Mouse (Mus musculus): ENCODE measurements around the gene Zbtb12. TPM values are rescaled to one million over a fixed set of nuclear protein-coding genes. Genes with fewer than 3 reads are reported as not detected.

Zbtb12 gene
- total RNA-seq, 2 experiments from 2014 or later: 6.5 to 8.6 TPM

- DNase-seq (ENCODE audit: low spot score in 2 of 2): peak; percentile 95 to 97
- intact Hi-C loops (cut with DNase I): no loop called here
These were observed 51.9 kb downstream of the Zbtb12 start, which contains the start of gene Neu1 for GRCm38 (mm10) chr17:34931061-34931734. Gene Neu1, plus strand, starts transcription at chr17:34931253.

GRCm38 (mm10) chr17:34931735-34932098 is 52.4 kb downstream of the Zbtb12 start:
- intact Hi-C loops (cut with DNase I): no loop called here
- DNase-seq (ENCODE audit: low spot score in 2 of 2): peak; percentile 43 to 60

- intact Hi-C loops (cut with DNase I): no loop called here
- no peak for DNase-seq (ENCODE audit: low spot score in 2 of 2)
These were observed 53.0 kb downstream of the Zbtb12 start for GRCm38 (mm10) chr17:34932287-34932686.

- intact Hi-C loops (cut with DNase I): no loop called here
- no peak for DNase-seq (ENCODE audit: low spot score in 2 of 2)
These were observed 54.7 kb downstream of the Zbtb12 start for GRCm38 (mm10) chr17:34934031-34934430.

GRCm38 (mm10) chr17:34934830-34935229 is 55.5 kb downstream of the Zbtb12 start:
- intact Hi-C loops (cut with DNase I): no loop called here

DNA sequence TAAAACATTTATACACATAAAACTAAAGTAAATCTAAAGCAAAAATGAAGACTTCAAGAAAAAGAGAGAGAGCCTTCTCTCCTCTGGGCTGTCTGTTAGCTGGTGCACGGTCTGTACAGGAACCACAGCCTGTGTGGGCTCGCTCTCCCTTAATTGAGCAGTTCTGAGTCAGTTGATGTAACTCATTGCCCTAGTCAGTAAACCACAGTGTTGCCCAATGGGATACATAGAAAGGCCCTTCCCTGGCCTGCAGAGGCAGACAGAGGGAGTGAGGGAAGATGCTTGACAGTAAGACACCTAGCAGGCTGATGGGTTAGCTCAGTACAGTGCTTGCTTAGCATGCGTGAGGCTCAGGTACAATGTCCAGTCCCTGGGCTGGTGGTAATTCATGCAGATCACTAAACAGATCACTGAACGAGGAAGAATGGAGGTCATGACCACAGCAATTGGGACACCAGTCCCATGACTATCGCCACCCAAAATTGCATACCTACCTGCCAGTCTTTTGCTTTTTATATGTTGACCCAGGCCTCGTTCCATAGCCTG is 58.8 kb downstream of the Zbtb12 start:
- no peak for DNase-seq (ENCODE audit: low spot score in 2 of 2)
- intact Hi-C loops (cut with DNase I): no loop called here

More at GRCm38 (mm10) chr17:34934830-34935229, 55.5 kb downstream of the Zbtb12 start:
- no peak for DNase-seq (ENCODE audit: low spot score in 2 of 2)

DNA sequence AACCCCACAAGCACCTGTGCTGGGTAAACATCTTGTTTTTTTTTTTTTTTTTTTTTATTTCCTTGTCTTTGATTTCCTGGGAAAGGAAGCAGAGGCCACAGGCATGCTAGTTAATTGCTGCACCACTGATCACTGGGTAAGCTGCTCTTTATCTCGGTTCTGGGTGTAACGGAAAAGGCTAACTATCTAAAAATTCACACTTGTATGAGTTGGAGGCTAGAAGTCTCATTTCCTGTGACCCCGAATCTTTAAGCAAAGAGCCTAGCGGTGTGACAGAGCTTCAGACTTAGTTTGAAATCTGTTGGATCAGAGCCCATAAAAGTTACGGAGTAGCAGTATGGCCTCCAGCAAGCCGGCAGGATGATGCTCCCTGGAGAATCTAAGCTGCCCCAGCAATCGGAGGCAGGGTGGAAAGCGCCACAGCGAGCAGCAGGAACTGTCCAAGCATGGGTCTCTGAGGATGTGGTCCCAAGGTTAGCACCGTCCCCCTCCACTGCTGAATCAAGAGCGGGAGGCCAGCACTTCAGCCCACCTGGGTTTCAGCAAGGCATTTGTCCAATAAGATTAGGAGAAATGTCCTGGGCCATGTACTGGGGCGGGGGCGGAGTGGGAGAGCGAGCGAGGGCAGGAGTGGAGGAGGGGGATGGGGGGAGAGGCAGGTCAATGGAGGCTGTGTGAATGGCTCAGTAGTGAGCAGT is 62.2 kb downstream of the Zbtb12 start:
- intact Hi-C loops (cut with DNase I): no loop called here

GRCm38 (mm10) chr17:34943128-34943815 is 64.0 kb downstream of the Zbtb12 start:
- intact Hi-C loops (cut with DNase I): no loop called here
- no peak for DNase-seq (ENCODE audit: low spot score in 2 of 2)

More for the DNA sequence above, 62.2 kb downstream of the Zbtb12 start:
- no peak for DNase-seq (ENCODE audit: low spot score in 2 of 2)

DNA sequence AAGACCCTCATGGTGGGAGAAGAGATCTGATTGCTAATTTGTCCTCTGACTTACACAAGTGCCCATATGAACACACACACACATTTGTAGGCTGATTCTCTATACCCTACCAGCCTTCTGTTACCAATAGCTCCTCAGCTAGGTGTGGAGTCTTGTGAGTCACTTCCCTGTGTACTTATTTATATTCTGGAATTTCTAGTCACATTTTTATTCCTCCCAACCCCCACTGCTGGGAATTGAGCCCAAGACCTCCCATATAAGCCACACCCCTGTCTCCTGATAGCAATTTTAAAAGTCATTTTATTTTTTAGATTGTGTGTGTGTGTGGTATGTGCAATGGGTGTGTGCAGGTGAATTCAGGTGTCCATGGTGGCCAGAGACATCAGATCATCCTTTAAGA is 65.1 kb downstream of the Zbtb12 start:
- intact Hi-C loops (cut with DNase I): no loop called here

More for the DNA sequence above, 65.1 kb downstream of the Zbtb12 start:
- DNase-seq (ENCODE audit: low spot score in 2 of 2): no peak

Small RNAs within 50 kb of the gene (microRNA-seq; reads per million reads assigned to microRNA genes)
- 1.0 reads per million for gene Mir6970
- gene Mir6971: 4.6 reads per million, percentile 14 among the genes with 10 or more reads in this experiment
- not detected for gene Mir6972

Other genes with a start within 250 kb of the Zbtb12 start
- 100 to 1,000 TPM; 148 to 168 TPM for gene Prrt1, start 249.9 kb upstream of the Zbtb12 start, total RNA-seq (2021)
- gene Fkbpl, start 234.7 kb upstream of the Zbtb12 start, total RNA-seq (2021): 10 to 100 TPM; 12.3 to 14.1 TPM
- gene Atf6b, start 232.3 kb upstream of the Zbtb12 start, total RNA-seq (2021): 10 to 100 TPM; 63.9 to 66.4 TPM
- 1 to 10 TPM; 1.5 to 2.0 TPM for gene Tnxb, start 208.9 kb upstream of the Zbtb12 start, total RNA-seq (2021)
- gene C4b, start 135.6 kb upstream of the Zbtb12 start, total RNA-seq (2021): 10 to 100 TPM in 1 of 2 experiments, 1 to 10 TPM in 1; 8.3 to 11.4 TPM
- gene Cyp21a1, start 74.9 kb upstream of the Zbtb12 start, total RNA-seq (2021): not detected
- gene Stk19, start 42.5 kb upstream of the Zbtb12 start, total RNA-seq (2021): 10 to 100 TPM; 50.2 to 58.6 TPM
- 10 to 100 TPM; 39.4 to 45.4 TPM for gene Dxo, start 42.5 kb upstream of the Zbtb12 start, total RNA-seq (2021)
- 10 to 100 TPM; 58.5 to 72.2 TPM for gene Skiv2l, start 29.3 kb upstream of the Zbtb12 start, total RNA-seq (2021)
- gene Nelfe, start 29.1 kb upstream of the Zbtb12 start, total RNA-seq (2021): 10 to 100 TPM; 35.5 to 36.6 TPM
- gene Cfb, start 17.0 kb upstream of the Zbtb12 start, total RNA-seq (2021): under 1 TPM in 1 of 2 experiments, not detected in 1; 0.63 TPM
- gene Gm20547, start 2.6 kb downstream of the Zbtb12 start, total RNA-seq (2021): not detected
- gene C2, start 18.8 kb downstream of the Zbtb12 start, total RNA-seq (2021): 1 to 10 TPM; 2.4 to 2.5 TPM
- gene Ehmt2, start 19.0 kb downstream of the Zbtb12 start, total RNA-seq (2021): 100 to 1,000 TPM; 162 to 194 TPM
- gene Slc44a4, start 35.0 kb downstream of the Zbtb12 start, total RNA-seq (2021): under 1 TPM; 0.23 to 0.69 TPM
- gene Neu1, start 51.8 kb downstream of the Zbtb12 start, total RNA-seq (2021): 10 to 100 TPM; 43.8 to 47.2 TPM
- 10 to 100 TPM; 12.9 to 23.4 TPM for gene Hspa1b, start 79.8 kb downstream of the Zbtb12 start, total RNA-seq (2021)
- not detected for gene Gm20481, start 90.4 kb downstream of the Zbtb12 start, total RNA-seq (2021)
- 10 to 100 TPM; 11.9 to 13.7 TPM for gene Hspa1a, start 92.7 kb downstream of the Zbtb12 start, total RNA-seq (2021)
- under 1 TPM in 1 of 2 experiments, not detected in 1; 0.32 TPM for gene Hspa1l, start 93.2 kb downstream of the Zbtb12 start, total RNA-seq (2021)
- 10 to 100 TPM; 19.4 to 19.8 TPM for gene Lsm2, start 102.4 kb downstream of the Zbtb12 start, total RNA-seq (2021)
- 10 to 100 TPM; 38.2 to 47.2 TPM for gene Vars, start 121.5 kb downstream of the Zbtb12 start, total RNA-seq (2021)
- gene Vwa7, start 137.1 kb downstream of the Zbtb12 start, total RNA-seq (2021): under 1 TPM; 0.48 to 0.57 TPM
- gene Sapcd1, start 148.5 kb downstream of the Zbtb12 start, total RNA-seq (2021): under 1 TPM in 1 of 2 experiments, not detected in 1; 0.79 TPM
- gene Msh5, start 167.3 kb downstream of the Zbtb12 start, total RNA-seq (2021): under 1 TPM in 1 of 2 experiments, not detected in 1; 0.66 TPM
- 1 to 10 TPM; 8.4 to 8.5 TPM for gene Clic1, start 170.5 kb downstream of the Zbtb12 start, total RNA-seq (2021)
- 10 to 100 TPM; 13.9 to 14.0 TPM for gene Ddah2, start 179.6 kb downstream of the Zbtb12 start, total RNA-seq (2021)
- gene Ly6g6c, start 185.9 kb downstream of the Zbtb12 start, total RNA-seq (2021): not detected
- not detected for gene Mpig6b, start 186.7 kb downstream of the Zbtb12 start, total RNA-seq (2021)
- gene Ly6g6e, start 197.4 kb downstream of the Zbtb12 start, total RNA-seq (2021): 1 to 10 TPM; 3.8 to 3.9 TPM
- 1 to 10 TPM in 1 of 2 experiments, under 1 TPM in 1; 0.63 to 1.5 TPM for gene Ly6g6d, start 198.6 kb downstream of the Zbtb12 start, total RNA-seq (2021)
- gene Ly6g6f, start 206.1 kb downstream of the Zbtb12 start, total RNA-seq (2021): not detected
- 100 to 1,000 TPM; 115 to 117 TPM for gene Abhd16a, start 209.8 kb downstream of the Zbtb12 start, total RNA-seq (2021)
- not detected for gene Ly6g5c, start 228.8 kb downstream of the Zbtb12 start, total RNA-seq (2021)
- under 1 TPM in 1 of 2 experiments, not detected in 1; 0.45 TPM for gene Ly6g5b, start 235.9 kb downstream of the Zbtb12 start, total RNA-seq (2021)
- gene Gpank1, start 242.0 kb downstream of the Zbtb12 start, total RNA-seq (2021): 10 to 100 TPM; 15.5 to 19.0 TPM
- gene Csnk2b, start 242.6 kb downstream of the Zbtb12 start, total RNA-seq (2021): 100 to 1,000 TPM; 174 to 177 TPM
- gene D17H6S53E, start 246.9 kb downstream of the Zbtb12 start, total RNA-seq (2021): 10 to 100 TPM; 26.7 to 31.0 TPM

Measured in left cerebral cortex, postnatal 36 days (tissue).